Mouse (Mus musculus): ENCODE measurements around the gene Ccs. TPM values are rescaled to one million over a fixed set of nuclear protein-coding genes. Genes with fewer than 3 reads are reported as not detected.
"Not testable (repeated sequence)": the region's sequence is repeated elsewhere in the genome, so short reads cannot be mapped to it uniquely, and the experiment has no call there.

Ccs gene
- polyA plus RNA-seq (2016; fragmentation: Nextera tagmentation; extraction: Ambion mirVana): 40.3 and 43.6 TPM in 2 replicates

DNA sequence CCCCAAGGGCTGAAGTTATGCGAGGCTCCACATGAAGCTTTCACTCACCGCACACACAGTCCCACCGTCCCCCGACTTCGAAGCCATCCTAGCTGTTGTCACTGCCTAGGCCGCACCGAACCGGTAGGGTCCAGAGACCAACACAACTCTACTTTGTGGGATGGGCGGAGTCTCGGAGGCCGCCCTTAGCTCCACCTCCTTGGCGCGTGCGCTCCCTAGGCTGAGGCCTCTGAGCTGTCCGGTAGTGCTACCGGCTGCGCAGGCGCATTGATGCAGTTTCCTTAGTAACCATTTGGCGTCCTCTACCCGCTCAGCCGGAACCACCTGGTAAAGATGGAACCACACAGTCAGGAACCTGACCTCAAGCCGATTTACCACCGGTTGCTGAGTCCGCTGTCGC is at the start of gene Ccs, which contains the start of gene Ccdc87:
Gene Ccs, minus strand, starts transcription at position 184 of the 400 bp plus-strand sequence.
Gene Ccdc87, plus strand, starts transcription at position 218 of the 400 bp plus-strand sequence.
- H3K4me1 ChIP-seq: peaks cover 48% of the 10 kb centered on the region
- H3K27me3 ChIP-seq (replicated peaks): peaks cover 41% of the 10 kb centered on the region
- ATAC-seq: peak; percentile 99
- peak within 1 kb of the TSS; percentile 94 for H3K4me2 ChIP-seq
- H3K9ac ChIP-seq: peak within 1 kb of the TSS; percentile 82
- peak within 1 kb of the TSS; percentile 68 for H3K27ac ChIP-seq
- H3K4me3 ChIP-seq: peak within 1 kb of the TSS; percentile 69
- H3K36me3 ChIP-seq: peaks cover 3% of the 10 kb centered on the region
- H3K9me3 ChIP-seq (replicated peaks): no peaks in the 10 kb centered on the region
- 0% methylated on average over 25 of the region's 25 CpGs for WGBS (ENCODE audit: insufficient replicate concordance)

DNA sequence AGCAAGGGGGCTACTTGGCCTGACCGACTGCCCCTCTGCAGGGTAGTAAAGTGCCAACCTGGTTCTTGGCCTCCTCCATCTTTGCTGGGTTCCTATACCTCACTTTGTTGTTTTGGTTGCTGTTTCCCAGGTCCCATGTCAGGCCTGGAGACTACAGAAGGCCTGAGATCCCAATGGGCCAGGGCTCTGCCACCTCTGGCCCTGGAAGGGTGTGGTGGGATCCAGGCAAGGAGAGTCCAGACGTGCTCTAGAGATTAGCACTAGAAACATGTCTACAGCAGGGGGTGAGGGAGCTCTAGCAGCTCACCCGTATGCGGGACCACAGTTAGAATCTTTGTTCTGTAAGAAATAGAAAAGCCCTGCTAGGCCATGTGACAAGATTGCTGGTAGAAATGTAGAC is 44.8 kb upstream of the Ccs start:
- peak overlapping the region; percentile 30 for H3K4me2 ChIP-seq
- H3K27ac ChIP-seq: peak overlapping the region; percentile 73
- peak; percentile 91 for ATAC-seq
- no peaks in the 10 kb centered on the region for H3K9me3 ChIP-seq (replicated peaks)
- 47% methylated on average over 4 of the region's 4 CpGs for WGBS (ENCODE audit: insufficient replicate concordance)
- peak overlapping the region; percentile 47 for H3K9ac ChIP-seq
- H3K27me3 ChIP-seq (replicated peaks): no peaks in the 10 kb centered on the region
- peaks cover 54% of the 10 kb centered on the region for H3K4me1 ChIP-seq
- no peak overlapping the region for H3K4me3 ChIP-seq
- peaks cover 51% of the 10 kb centered on the region for H3K36me3 ChIP-seq

DNA sequence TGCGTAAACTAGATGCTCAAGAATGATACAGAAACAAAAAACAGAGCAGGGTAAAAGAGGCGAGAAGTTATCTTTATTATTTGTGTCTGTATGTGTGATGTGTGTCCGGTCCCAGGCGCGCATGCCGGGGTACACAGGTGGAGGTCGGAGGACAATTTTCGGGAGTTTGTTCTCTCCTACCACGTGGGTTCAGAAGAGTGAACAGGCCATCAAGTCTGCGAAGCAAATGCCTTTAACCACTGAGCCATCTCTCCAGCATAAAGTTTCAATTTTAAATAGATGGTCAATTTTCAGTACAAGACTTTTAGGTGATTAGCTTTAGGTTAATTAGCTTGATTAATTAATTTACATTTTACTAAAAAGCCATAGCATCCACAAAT is 40.2 kb upstream of the Ccs start:
- Histone ChIP-seq H3K36me3 (peaks cover 46% of the 10 kb centered on the region), H3K9ac (peak overlapping the region; percentile 91), H3K4me2 (peak overlapping the region; percentile 84), H3K27ac (peak overlapping the region; percentile 85), H3K27me3 (replicated peaks) (peaks cover 25% of the 10 kb centered on the region; the same call in 1 of the 2 replicates), H3K9me3 (replicated peaks) (no peaks in the 10 kb centered on the region), H3K4me1 (peaks cover 67% of the 10 kb centered on the region), H3K4me3 (peak overlapping the region; percentile 92)
- ATAC-seq: no peak
- 54% methylated on average over 10 of the region's 10 CpGs for WGBS (ENCODE audit: insufficient replicate concordance)

DNA sequence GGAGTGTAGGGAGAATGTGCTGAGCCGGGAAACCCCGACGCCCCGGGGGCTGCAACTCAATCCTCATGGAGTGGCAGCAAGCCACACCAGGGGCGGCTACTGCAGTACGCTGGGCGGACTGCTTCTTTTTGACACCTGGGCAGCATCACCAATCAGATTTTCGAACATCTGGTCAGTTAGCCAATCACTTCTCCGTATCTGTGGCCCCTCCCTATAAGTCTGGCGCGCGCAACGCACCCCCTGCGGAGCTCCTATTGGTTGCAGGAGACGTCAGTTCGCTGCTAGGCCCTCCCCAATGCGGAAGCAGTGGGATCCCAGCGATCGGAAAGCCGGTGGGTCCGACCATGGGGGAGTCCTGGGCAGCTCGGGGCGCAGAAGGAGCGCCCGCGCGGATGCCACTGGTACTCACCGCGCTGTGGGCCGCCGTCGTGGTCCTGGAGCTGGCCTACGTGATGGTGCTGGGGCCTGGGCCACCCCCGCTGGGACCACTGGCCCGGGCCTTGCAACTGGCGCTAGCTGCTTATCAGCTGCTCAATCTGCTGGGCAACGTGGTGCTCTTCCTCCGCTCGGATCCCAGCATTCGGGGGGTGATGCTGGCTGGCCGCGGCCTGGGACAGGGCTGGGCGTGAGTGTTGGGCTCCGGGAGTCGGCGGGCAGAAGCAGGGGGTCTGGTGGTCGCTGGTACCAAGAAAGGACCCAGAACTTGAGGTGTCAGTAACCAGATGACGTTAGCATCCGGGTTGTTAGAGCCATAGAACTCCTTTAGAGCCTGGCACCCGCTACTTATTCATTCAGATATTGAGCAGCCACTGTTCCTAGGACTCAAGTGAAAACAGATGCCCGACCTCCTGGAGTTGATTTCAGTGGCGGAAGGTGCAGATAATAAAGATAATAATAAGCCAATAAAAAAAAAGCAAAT is 39.5 kb upstream of the Ccs start, which contains the start of gene Zdhhc24:
Gene Zdhhc24, plus strand, starts transcription at position 264 of the 919 bp plus-strand sequence.
- peak within 1 kb of the TSS; percentile 85 for H3K27ac ChIP-seq
- no peaks in the 10 kb centered on the region for H3K9me3 ChIP-seq (replicated peaks)
- H3K9ac ChIP-seq: peak within 1 kb of the TSS; percentile 91
- peaks cover 60% of the 10 kb centered on the region for H3K4me1 ChIP-seq
- WGBS (ENCODE audit: insufficient replicate concordance): under 1% methylated on average over 52 of the region's 52 CpGs
- peaks cover 39% of the 10 kb centered on the region for H3K36me3 ChIP-seq
- peak within 1 kb of the TSS; percentile 84 for H3K4me2 ChIP-seq
- H3K27me3 ChIP-seq (replicated peaks): peaks cover 25% of the 10 kb centered on the region; the same call in 1 of the 2 replicates
- H3K4me3 ChIP-seq: peak within 1 kb of the TSS; percentile 92
- peak; percentile 98 for ATAC-seq

DNA sequence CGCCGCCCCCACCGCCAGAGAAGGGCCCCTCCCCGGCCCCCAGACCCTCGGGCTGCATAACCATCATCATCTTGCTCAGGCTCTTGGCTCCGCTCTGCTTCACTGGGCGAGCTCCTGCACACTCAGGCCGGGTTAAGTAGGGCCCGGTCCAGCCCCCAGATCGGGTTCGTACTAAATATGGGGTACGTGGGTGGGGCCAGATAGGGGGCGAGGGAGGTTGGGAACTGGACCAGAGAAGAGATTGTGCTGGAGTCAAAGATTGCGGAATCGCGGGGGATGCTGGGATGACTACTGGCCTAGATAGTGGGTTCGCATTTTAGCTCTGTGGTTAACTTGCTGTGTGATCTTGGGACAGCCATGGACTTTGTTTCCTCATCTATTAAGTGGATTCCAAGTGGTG is 38.7 kb upstream of the Ccs start, which contains the start of gene Actn3:
Gene Actn3, minus strand, starts transcription at position 125 of the 400 bp plus-strand sequence.
- Histone ChIP-seq H3K27me3 (replicated peaks) (peaks cover 32% of the 10 kb centered on the region), H3K4me2 (peak within 1 kb of the TSS; percentile 84), H3K9ac (peak within 1 kb of the TSS; percentile 91), H3K27ac (peak within 1 kb of the TSS; percentile 85), H3K4me3 (peak within 1 kb of the TSS; percentile 92), H3K9me3 (replicated peaks) (no peaks in the 10 kb centered on the region), H3K36me3 (peaks cover 30% of the 10 kb centered on the region), H3K4me1 (peaks cover 52% of the 10 kb centered on the region)
- ATAC-seq: no peak
- WGBS (ENCODE audit: insufficient replicate concordance): 9% methylated on average over 17 of the region's 17 CpGs

DNA sequence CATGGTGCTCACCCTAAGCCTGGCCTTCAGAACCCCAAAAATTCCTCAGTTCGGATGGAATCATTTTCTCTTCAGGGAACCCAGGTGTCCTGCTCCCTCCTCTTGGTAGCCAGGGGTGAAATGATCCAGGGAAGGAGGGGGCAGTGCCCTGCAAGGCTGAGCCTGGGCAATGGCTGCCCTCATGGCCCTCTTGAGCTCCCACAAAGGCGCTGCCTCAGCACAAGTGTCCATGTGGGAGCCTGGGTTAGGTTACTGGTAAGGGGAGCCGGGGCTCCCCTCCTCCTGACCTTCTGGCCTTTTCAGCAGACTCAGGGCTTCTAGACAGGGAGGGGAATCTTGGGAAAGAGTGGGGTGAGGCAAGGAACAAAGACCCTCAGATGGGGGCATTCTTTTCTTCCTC is 37.6 kb upstream of the Ccs start:
- Histone ChIP-seq H3K36me3 (peaks cover 20% of the 10 kb centered on the region), H3K27ac (no peak overlapping the region), H3K27me3 (replicated peaks) (peaks cover 42% of the 10 kb centered on the region), H3K4me2 (no peak overlapping the region), H3K9ac (no peak overlapping the region; the same call in 1 of the 2 replicates), H3K4me1 (peaks cover 46% of the 10 kb centered on the region), H3K4me3 (no peak overlapping the region), H3K9me3 (replicated peaks) (no peaks in the 10 kb centered on the region)
- no peak for ATAC-seq
- WGBS (ENCODE audit: insufficient replicate concordance): 65% methylated on average over 3 of the region's 3 CpGs

DNA sequence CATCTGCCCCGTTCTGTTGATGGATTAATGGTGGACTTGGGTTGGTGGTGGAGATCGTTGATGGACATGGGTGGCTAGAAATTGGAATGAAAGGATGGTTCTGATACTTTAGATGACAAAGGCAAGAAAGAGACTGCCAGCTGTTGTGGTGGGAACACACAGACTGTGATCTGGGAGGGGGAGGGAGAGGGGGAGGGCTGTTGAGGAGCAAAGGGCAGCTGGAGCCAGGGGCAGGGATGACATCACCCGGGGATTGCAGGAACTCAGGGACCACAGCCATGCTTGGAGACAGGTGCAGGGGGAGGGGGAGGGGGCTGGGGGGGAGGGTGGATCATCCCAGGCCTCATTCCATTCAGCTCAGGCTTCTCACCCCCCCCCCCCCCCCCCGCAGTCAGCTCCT is 37.1 kb upstream of the Ccs start:
- H3K4me1 ChIP-seq: peaks cover 42% of the 10 kb centered on the region

DNA sequence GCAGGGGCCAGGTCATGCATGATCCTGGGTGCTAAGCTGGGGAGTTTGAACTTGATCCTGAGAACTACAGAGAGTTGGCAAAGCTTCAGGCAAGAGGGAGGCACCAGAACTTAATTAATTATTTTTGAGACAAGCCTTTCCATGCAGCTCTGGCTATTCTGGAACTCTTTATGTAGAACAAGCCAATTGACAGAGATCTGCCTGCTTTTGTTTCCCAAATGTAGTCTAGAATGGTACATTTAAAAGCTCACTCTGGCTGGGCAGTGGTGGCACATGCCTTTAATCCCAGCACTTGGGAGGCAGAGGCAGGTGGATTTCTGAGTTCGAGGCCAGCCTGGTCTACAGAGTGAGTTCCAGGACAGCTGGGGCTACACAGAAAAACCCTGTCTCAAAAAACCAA is 35.5 kb upstream of the Ccs start:
- H3K27me3 ChIP-seq (replicated peaks): peaks cover 63% of the 10 kb centered on the region
- H3K27ac ChIP-seq; H3K4me2 ChIP-seq; H3K9me3 ChIP-seq (replicated peaks); H3K4me3 ChIP-seq; H3K36me3 ChIP-seq; ATAC-seq; H3K9ac ChIP-seq: not testable (repeated sequence)
- WGBS (ENCODE audit: insufficient replicate concordance): 73% methylated on average over 1 of the region's 1 CpGs
- H3K4me1 ChIP-seq: peaks cover 33% of the 10 kb centered on the region

More for the DNA sequence above, 37.1 kb upstream of the Ccs start:
- peaks cover 15% of the 10 kb centered on the region for H3K36me3 ChIP-seq
- H3K9me3 ChIP-seq (replicated peaks): no peaks in the 10 kb centered on the region
- WGBS (ENCODE audit: insufficient replicate concordance): 50% methylated on average over 3 of the region's 4 CpGs
- no peak overlapping the region; the same call in 1 of the 2 replicates for H3K9ac ChIP-seq
- no peak overlapping the region for H3K4me3 ChIP-seq
- H3K27me3 ChIP-seq (replicated peaks): peaks cover 47% of the 10 kb centered on the region
- no peak for ATAC-seq
- no peak overlapping the region for H3K4me2 ChIP-seq
- no peak overlapping the region for H3K27ac ChIP-seq

DNA sequence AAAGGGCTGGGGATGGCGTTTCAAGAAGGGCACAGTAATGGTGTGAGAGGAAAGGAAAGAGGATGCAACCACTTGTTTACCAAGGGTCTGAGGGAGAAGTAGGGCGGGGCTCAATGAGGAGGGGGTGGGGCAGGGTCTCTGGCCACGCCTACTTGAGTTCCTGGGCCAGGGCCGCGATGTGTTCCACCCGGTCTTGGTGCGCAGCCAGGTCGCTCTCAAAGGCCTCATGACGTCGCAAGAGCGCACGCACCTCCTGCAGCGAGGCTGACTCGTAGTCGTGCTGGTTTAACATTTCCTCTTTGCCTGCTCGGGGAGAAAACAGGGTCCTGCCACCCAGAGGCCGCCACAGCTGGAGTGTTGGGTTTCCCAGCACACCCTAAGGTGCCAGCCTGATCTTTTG is 26.0 kb upstream of the Ccs start:
- no peak overlapping the region for H3K9ac ChIP-seq
- no peak overlapping the region for H3K4me3 ChIP-seq
- H3K27me3 ChIP-seq (replicated peaks): peaks cover 82% of the 10 kb centered on the region
- peak overlapping the region; percentile 30 for H3K4me2 ChIP-seq
- no peak for ATAC-seq
- 4% methylated on average over 17 of the region's 17 CpGs for WGBS (ENCODE audit: insufficient replicate concordance)
- no peaks in the 10 kb centered on the region for H3K36me3 ChIP-seq
- H3K27ac ChIP-seq: no peak overlapping the region
- peaks cover 24% of the 10 kb centered on the region for H3K4me1 ChIP-seq
- H3K9me3 ChIP-seq (replicated peaks): no peaks in the 10 kb centered on the region

DNA sequence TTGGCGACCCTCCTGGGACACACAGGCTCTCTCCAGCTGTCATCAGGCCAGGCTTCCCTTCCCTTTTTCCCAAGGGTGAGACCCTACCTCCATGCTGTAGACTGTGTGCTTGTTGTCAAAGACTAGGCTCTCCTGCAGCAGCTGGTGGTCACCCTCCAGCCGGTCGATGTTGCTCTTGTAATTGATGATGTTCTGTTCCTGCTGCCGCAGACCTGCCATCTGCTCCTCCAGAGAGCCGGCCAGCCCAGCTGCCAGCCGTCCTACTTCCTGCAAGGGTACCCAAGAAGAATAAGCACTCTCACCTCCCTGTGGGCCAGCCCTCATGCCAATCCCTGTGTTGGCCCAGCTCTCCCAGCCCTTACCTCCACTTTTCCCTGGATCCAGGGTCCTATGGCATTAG is 23.9 kb upstream of the Ccs start:
- H3K4me3 ChIP-seq: no peak overlapping the region
- no peaks in the 10 kb centered on the region for H3K9me3 ChIP-seq (replicated peaks)
- H3K9ac ChIP-seq: no peak overlapping the region
- peaks cover 36% of the 10 kb centered on the region for H3K4me1 ChIP-seq
- WGBS (ENCODE audit: insufficient replicate concordance): 64% methylated on average over 6 of the region's 6 CpGs
- no peak for ATAC-seq
- no peak overlapping the region for H3K4me2 ChIP-seq
- no peak overlapping the region for H3K27ac ChIP-seq
- peaks cover 63% of the 10 kb centered on the region for H3K27me3 ChIP-seq (replicated peaks)
- no peaks in the 10 kb centered on the region for H3K36me3 ChIP-seq

DNA sequence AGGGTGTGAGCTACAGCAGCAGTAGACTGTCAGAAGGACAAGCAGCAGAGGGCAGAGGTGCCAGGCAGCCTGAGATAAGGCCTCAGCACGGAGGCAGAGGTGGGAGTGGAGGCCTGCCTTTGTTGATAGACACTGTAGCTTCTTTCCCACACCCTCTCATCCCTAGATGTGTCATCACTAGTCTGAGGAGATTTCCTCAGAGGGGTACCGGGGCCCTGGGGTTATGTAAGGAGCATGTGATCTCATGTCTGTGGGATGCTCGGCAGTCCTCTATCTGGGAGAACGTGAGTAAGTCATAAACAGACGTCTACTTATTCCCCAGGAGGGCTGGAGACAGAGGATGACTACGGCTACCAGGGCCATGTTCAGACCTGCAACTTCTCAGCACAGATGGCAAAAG is 19.9 kb upstream of the Ccs start:
- 26% methylated on average over 6 of the region's 6 CpGs for WGBS (ENCODE audit: insufficient replicate concordance)
- ATAC-seq: peak; percentile 99
- peak overlapping the region; percentile 27 for H3K4me3 ChIP-seq
- peaks cover 63% of the 10 kb centered on the region for H3K27me3 ChIP-seq (replicated peaks)
- H3K9ac ChIP-seq: peak overlapping the region; percentile 36
- H3K27ac ChIP-seq: peak overlapping the region; percentile 85
- H3K9me3 ChIP-seq (replicated peaks): no peaks in the 10 kb centered on the region
- peak overlapping the region; percentile 53 for H3K4me2 ChIP-seq
- H3K36me3 ChIP-seq: no peaks in the 10 kb centered on the region
- H3K4me1 ChIP-seq: peaks cover 53% of the 10 kb centered on the region

DNA sequence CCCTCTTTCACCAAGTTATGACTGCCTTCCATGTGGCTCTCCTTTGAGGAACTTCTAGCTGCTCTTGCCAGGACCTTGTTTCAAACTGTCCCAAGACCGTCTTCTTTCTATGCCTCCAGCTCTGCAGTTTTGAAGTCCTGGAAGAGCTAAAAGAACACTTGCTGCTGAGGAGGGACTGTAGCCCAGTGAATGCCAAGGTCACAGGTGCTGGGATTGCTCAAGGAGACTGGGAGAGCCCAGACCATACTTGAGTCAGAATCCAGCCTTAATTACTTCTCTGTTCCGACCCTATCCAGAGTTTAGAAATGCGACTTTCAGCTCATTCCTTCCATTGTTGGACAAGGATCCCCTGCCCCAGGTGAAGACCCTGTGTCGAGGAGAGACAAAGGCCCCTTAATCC is 16.8 kb upstream of the Ccs start:
- H3K27me3 ChIP-seq (replicated peaks): peaks cover 61% of the 10 kb centered on the region
- H3K9ac ChIP-seq: peak overlapping the region; percentile 66; the same call in 1 of the 2 replicates
- H3K4me3 ChIP-seq: peak overlapping the region; percentile 61
- no peaks in the 10 kb centered on the region for H3K9me3 ChIP-seq (replicated peaks)
- no peak overlapping the region for H3K27ac ChIP-seq
- peaks cover 53% of the 10 kb centered on the region for H3K4me1 ChIP-seq
- ATAC-seq: no peak
- peak overlapping the region; percentile 86 for H3K4me2 ChIP-seq
- H3K36me3 ChIP-seq: no peaks in the 10 kb centered on the region
- WGBS (ENCODE audit: insufficient replicate concordance): 66% methylated on average over 4 of the region's 4 CpGs

Data from liver, embryonic 12.5 days (tissue).